Mouse (Mus musculus) right cerebral cortex, postnatal 10 days (tissue): ENCODE measurements around the gene Cd59b.
"Not testable (repeated sequence)": the region's sequence is repeated elsewhere in the genome, so short reads cannot be mapped to it uniquely, and the experiment has no call there.

ENCODE experiments used
- DNase-seq, 2 experiments: peaks; one replicate each; pipeline ENCODE4 v3.0.0; 2021; ENCODE audit warnings: low spot score in 2 of 2

The Cd59b gene

GRCm38 (mm10) chr2:104065526-104065925 lies 4.1 kb upstream of the Cd59b start, which contains the start of gene Gm10912:
TSS of gene Gm10912 (plus strand) at chr2:104065826.
- not testable (repeated sequence) for DNase-seq

GRCm38 (mm10) chr2:104068450-104068849 lies 1.2 kb upstream of the Cd59b start, which contains the start of gene Gm10799:
TSS of gene Gm10799 (minus strand) at chr2:104068550.
- not testable (repeated sequence) for DNase-seq

- not testable (repeated sequence) for DNase-seq
Measured at GRCm38 (mm10) chr2:104078285-104078684, 8.6 kb downstream of the Cd59b start.

GRCm38 (mm10) chr2:104081436-104082050 lies 11.9 kb downstream of the Cd59b start:
- not testable (repeated sequence) for DNase-seq

GRCm38 (mm10) chr2:104082474-104082873 lies 12.8 kb downstream of the Cd59b start:
- DNase-seq: no peak

GRCm38 (mm10) chr2:104084027-104084426 lies 14.4 kb downstream of the Cd59b start:
- DNase-seq: not testable (repeated sequence)

- not testable (repeated sequence) for DNase-seq
Measured at GRCm38 (mm10) chr2:104087562-104087961, 17.9 kb downstream of the Cd59b start.

GRCm38 (mm10) chr2:104093305-104093704 lies 23.7 kb downstream of the Cd59b start:
- DNase-seq: no peak

GRCm38 (mm10) chr2:104095741-104096213 lies 26.1 kb downstream of the Cd59b start, which contains the start of gene Cd59a:
TSS of gene Cd59a (plus strand) at chr2:104095801.
- peak; percentile 64 to 66 for DNase-seq

GRCm38 (mm10) chr2:104096256-104096655 lies 26.6 kb downstream of the Cd59b start:
- DNase-seq: no peak

- not testable (repeated sequence) for DNase-seq
Measured at GRCm38 (mm10) chr2:104096796-104097195, 27.1 kb downstream of the Cd59b start.

GRCm38 (mm10) chr2:104097396-104097795 lies 27.7 kb downstream of the Cd59b start:
- DNase-seq: not testable (repeated sequence)

GRCm38 (mm10) chr2:104098529-104099230 lies 29.0 kb downstream of the Cd59b start:
- DNase-seq: no peak

- DNase-seq: no peak
Measured at GRCm38 (mm10) chr2:104099231-104099585, 29.6 kb downstream of the Cd59b start.

- DNase-seq: no peak
Measured at GRCm38 (mm10) chr2:104099946-104100345, 30.3 kb downstream of the Cd59b start.

GRCm38 (mm10) chr2:104104800-104105199 lies 35.2 kb downstream of the Cd59b start:
- no peak for DNase-seq

- DNase-seq: not testable (repeated sequence)
Measured at GRCm38 (mm10) chr2:104109021-104109420, 39.4 kb downstream of the Cd59b start.

GRCm38 (mm10) chr2:104109528-104109927 lies 39.9 kb downstream of the Cd59b start:
- DNase-seq: no peak

GRCm38 (mm10) chr2:104110031-104110430 lies 40.4 kb downstream of the Cd59b start:
- DNase-seq: no peak

GRCm38 (mm10) chr2:104111170-104111797 lies 41.6 kb downstream of the Cd59b start:
- DNase-seq: not testable (repeated sequence)

GRCm38 (mm10) chr2:104113563-104113962 lies 43.9 kb downstream of the Cd59b start:
- DNase-seq: not testable (repeated sequence)

GRCm38 (mm10) chr2:104114898-104115297 lies 45.2 kb downstream of the Cd59b start:
- no peak for DNase-seq
